Mouse (Mus musculus) ovary, adult 18-20 months (tissue): ENCODE data around the gene Spin2e.
"Not testable (repeated sequence)": the region's sequence is repeated elsewhere in the genome, so short reads cannot be mapped to it uniquely, and the experiment has no call there.

Experiments
- DNase-seq: peaks from one replicate; pipeline ENCODE4 v3.0.0; 2022; ENCODE audit warnings: low spot score, mixed read lengths

The Spin2e gene

DNA sequence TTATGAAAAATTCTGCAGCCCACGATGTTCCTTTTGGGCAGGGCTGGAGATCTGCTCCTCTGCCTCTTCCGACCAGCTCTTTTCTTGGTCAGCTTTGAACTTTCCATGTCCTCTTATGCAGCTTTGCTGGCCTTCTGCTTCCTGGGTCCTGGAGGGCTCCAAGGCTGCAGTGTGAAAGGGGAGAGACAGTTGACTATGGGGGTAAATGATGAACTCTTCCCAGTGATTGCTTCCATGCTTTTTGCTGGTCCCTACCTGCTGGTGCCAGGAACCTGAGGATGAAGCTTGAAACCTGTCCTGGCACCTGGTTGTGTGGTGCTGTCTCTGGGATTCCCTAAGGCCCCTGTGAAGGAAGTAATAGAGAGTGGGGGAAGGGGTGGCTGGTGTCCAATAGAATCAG, at the start of gene Spin2e:
TSS of gene Spin2e (minus strand) at position 101 of the 400 bp plus-strand sequence.
- DNase-seq: not testable (repeated sequence)

GRCm38 (mm10) chrX:31574183-31574582, 44.5 kb downstream of the Spin2e start, which contains the start of gene Gm21883:
Gene Gm21883 (minus strand): TSS chrX:31574283.
- DNase-seq: not testable (repeated sequence)
